Mouse (Mus musculus) G1E (cell line): ENCODE measurements around the gene Nckap5.

Source experiments
- CTCF ChIP-seq: IDR thresholded peaks from 2 replicates; pipeline ENCODE4 v1.5.1; 2012; ENCODE audit warnings: low read depth, low read length, inconsistent platforms, mixed read lengths
- GATA1 ChIP-seq: IDR thresholded peaks from 2 replicates; pipeline ENCODE4 v1.6.1; 2012; ENCODE audit warnings: borderline replicate concordance, low read length, inconsistent platforms, mixed read lengths
- POLR2AphosphoS5 ChIP-seq: IDR thresholded peaks from 2 replicates; pipeline ENCODE4 v1.6.1; 2012; ENCODE audit warnings: low read depth, low read length, inconsistent platforms; ENCODE audit not compliant: insufficient replicate concordance
- TAL1 ChIP-seq: conservative IDR thresholded peaks from 2 replicates; pipeline ENCODE4 v1.6.1; 2012; ENCODE audit warnings: low read depth, low read length, inconsistent platforms, mixed read lengths

DNA sequence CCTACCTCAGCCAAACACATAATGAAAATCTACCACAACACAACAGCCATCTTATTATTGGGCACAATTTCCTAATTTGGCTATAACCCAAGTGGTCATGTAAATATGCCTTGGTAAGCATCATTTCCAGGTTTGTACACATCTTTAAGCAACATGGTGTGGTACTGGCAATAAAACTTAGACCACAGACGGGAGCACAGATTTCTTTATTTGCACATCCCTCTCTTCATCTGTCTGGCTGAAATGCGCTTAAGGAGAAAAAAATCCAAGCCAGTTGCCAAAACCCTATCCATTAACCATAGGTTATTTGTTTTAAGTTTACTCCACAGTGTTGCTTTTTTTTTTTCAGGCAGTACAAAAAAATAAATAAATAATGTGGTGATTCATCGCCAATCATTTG is 842.8 kb downstream of the Nckap5 start:
- TF ChIP-seq CTCF: no peak
- no peak for TF ChIP-seq POLR2AphosphoS5
- TF ChIP-seq GATA1: no peak
- no peak for TF ChIP-seq TAL1
